Mouse (Mus musculus): ENCODE measurements around the gene Cgref1. TPM values are rescaled to one million over a fixed set of nuclear protein-coding genes. Genes with fewer than 3 reads are reported as not detected.

The Cgref1 gene
- polyA plus RNA-seq, 1 experiment from 2014 or later: 38.1 TPM

DNA sequence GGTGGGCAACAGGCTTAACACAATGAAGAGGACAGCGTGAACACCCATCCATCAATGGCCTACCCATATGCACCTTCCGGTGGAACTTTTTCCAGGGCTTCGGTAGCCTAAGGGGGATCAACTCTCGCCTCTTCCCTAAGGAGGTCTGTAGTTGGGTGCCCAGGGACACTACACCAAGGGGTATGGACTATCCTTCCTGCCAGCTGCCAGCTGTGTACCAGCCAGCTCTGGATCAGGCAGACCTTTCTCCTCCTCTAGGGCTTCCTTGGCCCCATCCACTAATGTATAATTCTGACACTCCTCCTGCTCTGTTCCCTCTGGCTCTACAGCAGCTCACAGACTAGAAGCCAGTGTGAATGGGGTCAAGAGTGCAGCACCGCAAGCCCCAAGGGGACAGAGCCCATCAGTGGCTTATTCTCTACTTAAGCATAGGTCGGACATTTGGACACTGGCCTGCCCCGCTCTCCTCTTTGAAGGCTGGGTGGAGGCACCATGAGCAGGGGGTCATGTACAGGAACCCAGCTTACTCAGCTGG, 31.2 kb downstream of the Cgref1 start:
- Histone ChIP-seq H3K27me3 (no peaks in the 10 kb centered on the region), H3K4me1 (replicated peaks) (peaks cover 43% of the 10 kb centered on the region), H3K27ac (replicated peaks) (peak overlapping the region; percentile 83), H3K36me3 (no peaks in the 10 kb centered on the region), H3K4me2 (peak overlapping the region; percentile 46), H3K9ac (peak overlapping the region; percentile 63), H3K9me3 (no peaks in the 10 kb centered on the region), H3K4me3 (peak overlapping the region; percentile 35)
- WGBS: 77% methylated on average over 7 of the region's 7 CpGs
- ATAC-seq (ENCODE audit: low read depth): no peak

DNA sequence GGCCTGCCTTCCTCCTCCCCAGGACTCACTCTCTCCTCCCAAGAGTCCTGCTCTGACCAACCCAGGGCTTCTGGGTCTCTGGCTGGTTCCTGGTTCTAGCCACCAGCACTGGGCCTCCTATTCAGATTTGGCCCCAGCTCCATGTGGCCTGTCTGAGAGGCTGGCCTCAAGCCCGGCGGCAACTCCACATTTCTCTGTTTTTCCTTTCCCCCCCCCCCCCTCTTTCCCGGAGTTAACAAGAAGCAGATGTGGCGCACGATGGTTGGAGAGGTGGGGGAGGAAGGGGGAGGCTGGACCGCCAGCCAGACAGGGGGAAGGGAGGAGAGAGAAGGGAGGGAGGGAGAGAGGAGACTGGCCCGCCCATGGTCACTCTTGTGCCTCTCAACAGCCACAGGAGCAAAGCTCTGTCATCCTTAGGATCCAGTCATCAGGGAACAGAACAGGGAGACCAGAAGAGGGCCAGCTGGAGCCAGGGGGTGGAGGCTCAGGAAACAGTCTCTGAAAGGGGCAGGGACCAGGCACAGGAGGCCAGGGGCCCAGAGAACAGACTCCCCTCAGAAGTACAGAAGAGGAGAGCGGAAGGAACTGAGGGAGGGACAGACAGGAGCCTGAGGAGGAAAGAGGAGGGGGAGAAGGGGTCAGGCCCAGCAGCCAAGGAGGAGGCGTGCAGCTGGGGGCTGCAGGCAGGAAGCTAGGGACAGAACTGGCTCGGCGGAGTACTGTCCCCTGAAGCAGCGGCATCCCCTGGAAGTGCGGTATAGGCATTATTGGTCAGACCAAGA, 32.1 kb downstream of the Cgref1 start, which contains the start of gene Emilin1:
Gene Emilin1 (plus strand): TSS at position 343 of the 782 bp plus-strand sequence.
- H3K4me3 ChIP-seq: peak within 1 kb of the TSS; percentile 35
- 27% methylated on average over 13 of the region's 13 CpGs for WGBS
- ATAC-seq (ENCODE audit: low read depth): no peak
- H3K27ac ChIP-seq (replicated peaks): peak within 1 kb of the TSS; percentile 83
- peak within 1 kb of the TSS; percentile 46 for H3K4me2 ChIP-seq
- no peaks in the 10 kb centered on the region for H3K9me3 ChIP-seq
- H3K9ac ChIP-seq: peak within 1 kb of the TSS; percentile 63
- no peaks in the 10 kb centered on the region for H3K27me3 ChIP-seq
- peaks cover 52% of the 10 kb centered on the region for H3K4me1 ChIP-seq (replicated peaks)
- H3K36me3 ChIP-seq: no peaks in the 10 kb centered on the region

DNA sequence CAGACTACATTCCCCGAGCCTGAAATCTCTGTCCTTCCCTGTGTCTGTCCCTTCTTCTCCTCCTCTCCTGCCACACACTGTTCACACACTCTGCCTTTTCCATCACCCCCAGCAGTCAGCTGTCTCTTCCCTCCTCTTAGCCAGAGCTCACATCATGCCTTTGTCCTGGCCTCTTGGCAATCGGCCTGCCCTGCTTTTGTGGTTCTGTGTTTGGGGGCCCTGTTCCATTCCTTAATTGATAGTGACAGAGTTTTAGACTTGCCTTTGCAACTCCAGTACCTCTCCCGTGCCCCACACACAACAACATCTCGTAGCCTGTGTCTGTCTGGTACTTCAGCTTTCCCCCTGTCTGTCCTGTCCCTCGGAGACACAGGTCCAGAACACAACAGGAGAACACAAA, 33.2 kb downstream of the Cgref1 start:
- Histone ChIP-seq H3K27ac (replicated peaks) (peak overlapping the region; percentile 83), H3K9ac (no peak overlapping the region), H3K4me1 (replicated peaks) (peaks cover 57% of the 10 kb centered on the region), H3K27me3 (no peaks in the 10 kb centered on the region), H3K4me2 (no peak overlapping the region), H3K4me3 (no peak overlapping the region), H3K9me3 (no peaks in the 10 kb centered on the region), H3K36me3 (no peaks in the 10 kb centered on the region)
- no peak for ATAC-seq (ENCODE audit: low read depth)
- 61% methylated on average over 5 of the region's 5 CpGs for WGBS

DNA sequence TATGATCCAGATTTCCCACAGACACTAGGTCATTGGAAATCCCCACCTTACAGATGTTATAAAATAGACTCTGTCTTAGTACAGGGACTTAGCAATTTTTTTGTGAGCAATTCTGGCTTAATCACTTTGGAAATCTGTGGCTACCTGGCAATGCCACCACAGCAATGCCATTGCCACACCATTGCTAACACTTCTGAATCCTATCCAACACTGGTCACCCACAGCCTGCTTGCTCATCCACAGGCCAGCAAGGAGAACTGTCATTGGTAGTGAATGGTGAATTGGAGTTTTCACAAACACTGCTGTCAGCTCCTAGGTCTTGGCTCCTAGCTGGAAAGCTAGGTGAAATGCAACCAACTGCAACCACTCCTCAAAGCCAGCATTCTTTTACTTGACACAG, 34.9 kb downstream of the Cgref1 start:
- Histone ChIP-seq H3K27me3 (no peaks in the 10 kb centered on the region), H3K9me3 (no peaks in the 10 kb centered on the region), H3K4me2 (no peak overlapping the region), H3K9ac (no peak overlapping the region), H3K4me1 (replicated peaks) (peaks cover 65% of the 10 kb centered on the region), H3K36me3 (peaks cover 8% of the 10 kb centered on the region), H3K27ac (replicated peaks) (no peak overlapping the region), H3K4me3 (no peak overlapping the region)
- ATAC-seq (ENCODE audit: low read depth): no peak

DNA sequence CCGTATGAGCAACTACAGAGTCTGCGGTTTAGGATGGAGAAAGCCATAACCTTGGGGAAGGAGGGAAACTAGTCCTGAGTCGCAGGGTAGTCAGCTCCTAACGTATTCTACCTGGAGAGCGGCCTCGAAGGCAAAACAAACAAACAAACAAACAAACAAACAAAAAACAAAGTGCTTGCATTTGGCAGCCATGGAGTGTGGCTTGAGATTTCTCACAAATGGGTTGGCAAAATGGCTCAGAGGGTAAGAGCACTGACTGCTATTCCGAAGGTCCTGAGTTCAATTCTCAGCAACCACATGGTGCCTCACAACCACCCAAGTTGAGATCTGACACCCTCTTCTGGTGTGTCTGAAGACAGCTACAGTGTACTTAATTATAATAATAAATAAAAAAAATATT, 35.5 kb downstream of the Cgref1 start:
- 83% methylated on average over 7 of the region's 7 CpGs for WGBS
- no peaks in the 10 kb centered on the region for H3K9me3 ChIP-seq
- ATAC-seq (ENCODE audit: low read depth): no peak
- H3K36me3 ChIP-seq: peaks cover 14% of the 10 kb centered on the region
- H3K4me1 ChIP-seq (replicated peaks): peaks cover 62% of the 10 kb centered on the region
- no peak overlapping the region for H3K27ac ChIP-seq (replicated peaks)
- H3K9ac ChIP-seq: no peak overlapping the region
- H3K4me2 ChIP-seq: no peak overlapping the region
- no peak overlapping the region for H3K4me3 ChIP-seq
- H3K27me3 ChIP-seq: no peaks in the 10 kb centered on the region

DNA sequence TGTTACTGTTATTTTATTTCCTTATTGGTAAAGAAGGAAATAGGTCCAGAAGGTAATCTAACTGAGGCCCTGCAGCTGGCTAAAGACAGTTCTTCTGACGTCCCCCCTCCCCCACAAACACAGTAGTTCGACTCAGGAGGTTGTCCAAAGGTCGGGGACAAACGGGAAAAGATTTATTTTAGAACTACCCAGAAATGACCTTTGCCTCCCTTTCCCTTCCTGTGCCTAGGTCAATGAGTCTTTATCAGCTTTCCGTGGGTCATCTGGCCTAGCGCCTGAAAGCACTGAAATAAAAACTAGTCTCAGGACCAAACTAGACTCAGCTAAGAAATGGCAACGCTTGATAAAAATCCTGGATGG, 36.1 kb downstream of the Cgref1 start:
- ATAC-seq (ENCODE audit: low read depth): no peak
- no peaks in the 10 kb centered on the region for H3K9me3 ChIP-seq
- peaks cover 57% of the 10 kb centered on the region for H3K4me1 ChIP-seq (replicated peaks)
- H3K27me3 ChIP-seq: no peaks in the 10 kb centered on the region
- 40% methylated on average over 7 of the region's 7 CpGs for whole genome bisulfite sequencing
- H3K36me3 ChIP-seq: peaks cover 20% of the 10 kb centered on the region
- H3K4me2 ChIP-seq: no peak overlapping the region
- no peak overlapping the region for H3K4me3 ChIP-seq
- peak overlapping the region; percentile 87; the same call in 1 of the 2 replicates for H3K27ac ChIP-seq (replicated peaks)
- H3K9ac ChIP-seq: 0 out of 2 replicates have a peak overlapping the region, but pooled peaks have one; percentile 22

DNA sequence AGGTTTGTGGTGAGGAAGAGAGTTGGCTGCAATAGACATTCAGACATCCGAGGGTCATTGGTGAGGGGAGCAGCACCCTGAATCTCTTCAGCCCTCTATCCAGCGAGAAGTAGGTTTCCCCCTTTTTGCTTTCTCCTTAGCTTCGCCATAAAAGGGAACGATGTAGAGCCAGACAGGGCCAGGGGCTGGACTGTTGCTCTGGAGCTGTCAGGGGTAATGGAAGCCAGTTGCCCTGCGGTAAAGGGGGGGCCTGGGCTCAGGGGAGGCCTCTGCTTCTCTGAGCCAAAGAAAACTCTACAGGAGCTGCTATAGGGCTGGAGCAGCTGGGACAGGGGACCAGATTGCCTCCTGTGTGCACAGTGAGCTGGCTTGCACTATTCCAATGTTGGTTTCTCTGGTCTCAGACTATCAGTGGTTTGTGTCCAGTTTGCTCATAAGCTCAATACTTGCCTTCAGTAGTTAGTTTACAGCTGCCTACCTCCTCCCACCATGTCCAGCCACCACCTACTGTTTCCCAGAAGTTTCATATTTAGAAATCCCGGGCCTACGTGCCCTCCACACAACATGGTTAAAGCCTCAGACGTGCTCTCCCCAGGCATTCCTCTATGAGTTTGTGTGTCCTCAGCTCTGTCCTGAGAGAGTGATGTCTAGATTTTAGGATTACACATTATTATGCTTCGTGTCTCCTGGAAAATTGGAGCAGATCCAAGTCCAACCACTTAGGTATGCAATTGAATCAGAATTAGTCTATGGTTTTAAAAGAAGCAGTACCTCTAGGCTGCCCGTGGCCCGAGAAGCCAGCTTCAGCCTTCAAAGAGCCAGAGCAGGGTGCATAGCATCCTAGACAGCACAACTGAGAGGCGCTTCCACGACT, 36.7 kb downstream of the Cgref1 start:
- Histone ChIP-seq H3K4me3 (peak overlapping the region; percentile 79), H3K27me3 (no peaks in the 10 kb centered on the region), H3K36me3 (peaks cover 26% of the 10 kb centered on the region), H3K9me3 (no peaks in the 10 kb centered on the region), H3K9ac (peak overlapping the region; percentile 81), H3K4me1 (replicated peaks) (peaks cover 50% of the 10 kb centered on the region), H3K4me2 (peak overlapping the region; percentile 98), H3K27ac (replicated peaks) (peak overlapping the region; percentile 87)
- WGBS: 47% methylated on average over 13 of the region's 13 CpGs
- no peak; the same call in 1 of the 2 replicates for ATAC-seq (ENCODE audit: low read depth)

DNA sequence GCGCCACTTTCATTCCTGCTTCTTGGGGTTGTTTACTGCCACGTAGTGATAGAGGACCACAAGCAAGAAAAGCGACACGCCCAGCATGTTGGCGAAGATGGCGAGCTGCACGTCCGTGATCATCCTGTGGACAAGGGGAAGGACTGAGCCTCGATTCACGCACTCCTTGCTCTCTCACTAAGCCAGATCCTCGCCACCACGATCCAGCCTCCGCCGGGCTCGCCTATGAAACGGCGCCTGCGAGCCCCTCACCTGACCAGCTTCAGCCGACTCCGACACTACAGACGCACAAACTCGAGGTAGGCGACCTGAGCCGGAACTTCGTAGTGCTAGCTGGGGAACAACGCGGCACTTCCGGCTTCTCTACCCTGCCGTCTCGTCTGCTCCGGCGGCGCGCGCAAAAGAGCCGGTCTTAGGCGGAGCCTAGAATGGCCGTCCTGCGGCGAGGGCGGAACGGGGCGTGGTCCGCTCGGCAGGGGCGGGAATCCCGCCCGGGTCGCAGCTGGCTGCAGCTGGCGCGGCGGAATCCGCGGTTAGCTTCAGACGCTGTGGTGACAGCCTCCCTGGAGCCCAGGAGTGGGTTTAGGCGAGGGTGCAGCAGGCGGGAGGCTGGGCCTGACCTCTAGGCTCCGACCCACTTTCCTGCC, 37.9 kb downstream of the Cgref1 start, which contains the start of gene Ost4:
Gene Ost4 (minus strand): TSS at position 376 of the 647 bp plus-strand sequence.
- H3K27ac ChIP-seq (replicated peaks): peak within 1 kb of the TSS; percentile 87
- peak within 1 kb of the TSS; percentile 81 for H3K9ac ChIP-seq
- H3K4me3 ChIP-seq: peak within 1 kb of the TSS; percentile 79
- peaks cover 39% of the 10 kb centered on the region for H3K4me1 ChIP-seq (replicated peaks)
- peak within 1 kb of the TSS; percentile 98 for H3K4me2 ChIP-seq
- under 1% methylated on average over 58 of the region's 58 CpGs for WGBS
- H3K27me3 ChIP-seq: no peaks in the 10 kb centered on the region
- H3K9me3 ChIP-seq: no peaks in the 10 kb centered on the region
- ATAC-seq (ENCODE audit: low read depth): peak; percentile 95
- H3K36me3 ChIP-seq: peaks cover 37% of the 10 kb centered on the region

DNA sequence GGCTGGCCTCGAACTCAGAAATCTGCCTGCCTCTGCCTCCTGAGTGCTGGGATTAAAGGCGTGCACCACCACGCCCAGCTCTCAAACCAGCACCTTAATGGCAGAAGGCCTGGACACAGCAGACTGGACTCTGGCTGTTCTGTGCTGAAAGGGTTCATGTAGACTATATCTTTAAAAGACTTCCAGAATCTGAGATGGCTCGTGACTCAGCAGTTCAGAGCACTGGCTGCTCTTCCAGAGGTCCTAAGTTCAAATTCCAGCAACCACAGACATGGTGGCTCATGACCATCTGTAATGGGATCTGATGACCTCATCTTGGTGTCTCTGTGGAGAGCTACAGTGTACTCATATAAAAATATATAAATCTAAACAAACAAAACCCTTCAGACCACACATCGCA, 43.5 kb downstream of the Cgref1 start:
- H3K4me1 ChIP-seq (replicated peaks): peaks cover 18% of the 10 kb centered on the region
- no peak overlapping the region for H3K9ac ChIP-seq
- WGBS: 90% methylated on average over 5 of the region's 5 CpGs
- peaks cover 78% of the 10 kb centered on the region for H3K36me3 ChIP-seq
- no peak for ATAC-seq (ENCODE audit: low read depth)
- H3K4me3 ChIP-seq: no peak overlapping the region
- H3K27ac ChIP-seq (replicated peaks): no peak overlapping the region
- H3K4me2 ChIP-seq: no peak overlapping the region
- H3K9me3 ChIP-seq: no peaks in the 10 kb centered on the region
- no peaks in the 10 kb centered on the region for H3K27me3 ChIP-seq

DNA sequence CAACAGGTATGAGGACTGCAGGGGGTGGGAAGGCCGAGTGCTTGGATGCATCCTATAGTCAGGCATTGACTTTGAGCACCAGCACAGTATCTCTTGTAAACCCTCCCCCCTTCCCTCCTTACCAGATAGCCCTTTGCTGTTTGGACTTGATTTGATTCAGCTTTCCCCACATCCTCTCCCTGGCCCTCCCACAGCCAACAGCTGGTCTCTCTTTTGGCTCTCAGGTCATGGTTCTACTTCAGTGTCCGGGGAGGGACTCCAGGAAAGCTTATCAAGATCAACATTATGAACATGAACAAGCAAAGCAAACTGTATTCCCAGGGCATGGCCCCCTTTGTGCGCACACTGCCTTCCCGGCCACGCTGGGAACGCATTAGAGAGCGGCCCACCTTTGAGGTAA, 55.0 kb downstream of the Cgref1 start:
- Histone ChIP-seq H3K9me3 (no peaks in the 10 kb centered on the region), H3K27ac (replicated peaks) (no peak overlapping the region), H3K4me3 (peak overlapping the region; percentile 84), H3K9ac (peak overlapping the region; percentile 91), H3K27me3 (no peaks in the 10 kb centered on the region), H3K36me3 (peaks cover 49% of the 10 kb centered on the region), H3K4me2 (peak overlapping the region; percentile 77), H3K4me1 (replicated peaks) (peaks cover 25% of the 10 kb centered on the region)
- no peak for ATAC-seq (ENCODE audit: low read depth)
- WGBS: 84% methylated on average over 7 of the region's 7 CpGs

DNA sequence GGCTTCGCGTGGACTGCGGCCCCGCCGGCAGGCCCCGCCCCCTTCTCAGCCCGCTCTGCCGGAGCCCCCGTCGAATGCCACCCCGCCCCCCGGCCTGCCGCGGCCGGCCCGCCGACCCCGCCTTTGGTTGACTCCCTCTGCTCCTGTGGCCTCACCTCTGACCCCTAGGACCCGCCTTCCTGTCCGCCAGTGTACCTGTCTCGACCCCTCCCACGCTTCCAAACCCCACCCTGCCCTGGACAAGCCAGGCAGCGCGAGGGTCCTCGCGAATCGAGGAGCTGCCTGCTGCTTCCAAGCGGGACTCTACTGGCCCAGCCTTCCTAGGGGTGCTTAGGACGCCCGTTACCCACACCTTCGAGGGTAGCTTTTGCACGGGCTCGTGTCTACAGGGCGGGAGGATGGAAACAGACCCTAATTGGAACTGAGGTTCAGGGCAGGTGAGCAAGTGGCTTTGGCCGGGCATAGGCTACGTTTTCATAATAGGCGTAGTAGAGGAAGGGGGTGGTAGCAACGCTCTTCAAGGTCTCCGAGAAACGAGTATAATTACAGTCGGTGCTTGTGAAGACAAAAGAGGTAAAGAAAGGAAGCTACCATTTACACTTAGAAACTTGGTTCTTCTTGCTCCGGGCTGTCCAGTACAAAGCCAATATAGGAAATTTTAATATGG, 56.2 kb downstream of the Cgref1 start:
- Histone ChIP-seq H3K27ac (replicated peaks) (peak overlapping the region; percentile 98), H3K4me3 (peak overlapping the region; percentile 84), H3K27me3 (no peaks in the 10 kb centered on the region), H3K9ac (peak overlapping the region; percentile 91), H3K9me3 (no peaks in the 10 kb centered on the region), H3K4me2 (peak overlapping the region; percentile 77), H3K4me1 (replicated peaks) (peaks cover 25% of the 10 kb centered on the region), H3K36me3 (peaks cover 37% of the 10 kb centered on the region)
- under 1% methylated on average over 42 of the region's 42 CpGs for whole genome bisulfite sequencing
- ATAC-seq (ENCODE audit: low read depth): peak; percentile 13
